Mouse (Mus musculus): ENCODE results near the gene Slit3. TPM values are rescaled to one million over a fixed set of nuclear protein-coding genes. Genes with fewer than 3 reads are reported as not detected.

The Slit3 gene
- total RNA-seq, 2 experiments from 2014 or later, result 0.04 TPM; not detected in 1

GRCm38 (mm10) chr11:35566686-35567085 is 445.7 kb downstream of the Slit3 start:
- no peak for ATAC-seq (ENCODE audit: poor library complexity, severe bottlenecking)

GRCm38 (mm10) chr11:35569126-35569916 is 448.3 kb downstream of the Slit3 start:
- ATAC-seq (ENCODE audit: poor library complexity, severe bottlenecking), result no peak

GRCm38 (mm10) chr11:35569957-35570356 is 448.9 kb downstream of the Slit3 start:
- ATAC-seq (ENCODE audit: poor library complexity, severe bottlenecking), result no peak

GRCm38 (mm10) chr11:35571910-35572309 is 450.9 kb downstream of the Slit3 start:
- no peak for ATAC-seq (ENCODE audit: poor library complexity, severe bottlenecking)

DNA sequence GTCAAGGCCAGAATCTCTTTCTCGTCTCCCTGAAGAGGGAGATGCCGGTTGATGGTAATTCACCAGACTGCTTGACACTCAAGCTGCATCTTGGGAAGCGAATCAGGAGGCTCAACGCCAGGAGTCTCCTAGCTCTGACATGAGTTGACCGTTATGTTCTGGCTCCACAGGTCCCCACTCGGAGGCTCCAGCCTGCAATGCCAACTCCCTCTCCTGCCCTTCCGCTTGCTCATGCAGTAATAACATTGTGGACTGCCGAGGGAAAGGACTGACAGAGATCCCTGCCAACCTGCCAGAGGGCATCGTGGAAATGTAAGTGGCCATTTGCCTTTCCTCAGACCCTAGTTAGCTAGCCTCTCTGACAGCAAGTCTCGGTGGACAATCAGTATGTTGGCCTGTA is 457.8 kb downstream of the Slit3 start:
- no peak for ATAC-seq (ENCODE audit: poor library complexity, severe bottlenecking)

GRCm38 (mm10) chr11:35582591-35582990 is 461.6 kb downstream of the Slit3 start:
- ATAC-seq (ENCODE audit: poor library complexity, severe bottlenecking), result no peak

GRCm38 (mm10) chr11:35583633-35584032 is 462.6 kb downstream of the Slit3 start:
- ATAC-seq (ENCODE audit: poor library complexity, severe bottlenecking), result no peak

- no peak for ATAC-seq (ENCODE audit: poor library complexity, severe bottlenecking)
These were observed 466.3 kb downstream of the Slit3 start for GRCm38 (mm10) chr11:35587174-35587959.

DNA sequence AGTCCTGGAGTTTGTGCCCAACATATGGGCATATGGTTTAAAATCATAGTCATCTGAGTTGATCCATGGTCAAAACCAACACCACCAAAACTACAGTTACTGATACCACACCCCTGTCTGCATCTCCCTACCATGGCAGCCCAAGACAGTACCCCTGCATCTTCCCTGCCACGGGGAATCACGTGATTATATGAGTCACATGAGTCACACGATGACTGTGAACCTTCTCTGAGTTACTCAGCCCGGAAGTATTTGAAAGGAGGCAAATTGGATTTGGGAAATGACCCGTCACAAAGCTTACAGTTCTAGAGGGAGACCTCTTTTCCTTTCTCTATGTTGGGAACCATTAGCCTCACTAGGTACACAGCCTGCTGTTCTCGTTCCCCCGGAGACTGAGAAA is 468.9 kb downstream of the Slit3 start:
- ATAC-seq (ENCODE audit: poor library complexity, severe bottlenecking), result no peak

DNA sequence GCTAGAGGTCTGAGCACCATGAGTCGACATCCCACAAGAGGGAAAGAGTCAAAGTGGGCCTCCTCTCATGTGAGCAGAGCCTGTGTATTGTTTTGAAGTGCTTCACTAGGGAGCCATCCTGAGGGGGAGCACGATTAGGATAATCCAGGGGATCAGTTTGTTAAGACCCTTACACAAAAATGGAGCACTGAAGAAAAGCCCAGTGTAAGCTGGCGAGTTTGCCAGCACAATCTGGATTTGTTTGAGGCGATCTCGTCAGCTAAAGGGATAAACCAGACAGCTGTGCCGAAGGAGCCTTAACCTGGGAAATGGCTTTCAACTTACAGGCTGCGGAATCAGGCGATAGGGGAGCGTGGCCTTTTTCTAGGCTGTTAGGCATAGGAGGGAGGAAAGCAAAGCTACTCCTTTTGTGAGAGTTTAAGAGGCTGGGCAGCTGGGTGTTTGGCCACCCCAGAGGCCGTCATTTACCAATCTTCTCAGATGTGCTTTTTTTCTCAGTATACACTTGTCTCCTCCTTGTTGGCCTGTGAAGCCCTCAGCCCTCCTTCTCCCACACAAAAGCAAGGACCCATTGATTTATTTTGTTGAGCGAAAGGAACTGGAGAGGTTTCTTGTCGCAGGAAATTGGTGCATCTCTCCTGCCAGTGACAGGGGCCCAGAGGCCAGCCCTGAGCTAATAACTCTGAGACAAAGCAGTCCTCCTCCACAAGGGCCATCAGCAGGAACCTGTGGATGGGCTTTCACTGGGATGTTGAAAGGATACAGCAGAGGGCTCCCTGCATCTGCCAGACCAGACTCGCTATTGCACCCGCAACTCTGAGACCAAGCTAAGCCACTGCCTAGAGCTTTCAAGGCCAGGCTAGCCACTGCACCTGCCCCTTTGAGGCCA is 472.4 kb downstream of the Slit3 start:
- ATAC-seq (ENCODE audit: poor library complexity, severe bottlenecking), result no peak

GRCm38 (mm10) chr11:35596064-35596463 is 475.0 kb downstream of the Slit3 start:
- no peak for ATAC-seq (ENCODE audit: poor library complexity, severe bottlenecking)

DNA sequence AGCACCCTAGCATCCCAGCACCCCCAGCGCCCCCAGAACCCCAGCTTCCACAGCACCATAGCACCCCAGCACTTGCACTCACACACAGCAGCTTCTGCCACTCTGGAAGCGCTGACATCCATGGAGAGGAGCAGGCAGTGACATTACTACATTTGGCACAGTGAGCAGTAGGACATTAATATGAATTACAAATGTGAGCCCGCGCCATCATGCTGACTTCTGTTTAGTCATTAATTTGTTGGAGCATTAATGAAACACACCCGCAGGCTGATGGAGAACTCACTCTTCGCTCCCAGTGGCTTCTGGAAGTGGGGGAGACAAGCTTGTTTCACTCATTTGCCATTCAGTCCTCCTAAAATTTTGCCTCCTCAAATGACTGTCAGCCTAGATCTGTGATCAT is 476.9 kb downstream of the Slit3 start:
- ATAC-seq (ENCODE audit: poor library complexity, severe bottlenecking), result no peak

- ATAC-seq (ENCODE audit: poor library complexity, severe bottlenecking), result no peak
These were observed 477.7 kb downstream of the Slit3 start for GRCm38 (mm10) chr11:35598732-35599131.

DNA sequence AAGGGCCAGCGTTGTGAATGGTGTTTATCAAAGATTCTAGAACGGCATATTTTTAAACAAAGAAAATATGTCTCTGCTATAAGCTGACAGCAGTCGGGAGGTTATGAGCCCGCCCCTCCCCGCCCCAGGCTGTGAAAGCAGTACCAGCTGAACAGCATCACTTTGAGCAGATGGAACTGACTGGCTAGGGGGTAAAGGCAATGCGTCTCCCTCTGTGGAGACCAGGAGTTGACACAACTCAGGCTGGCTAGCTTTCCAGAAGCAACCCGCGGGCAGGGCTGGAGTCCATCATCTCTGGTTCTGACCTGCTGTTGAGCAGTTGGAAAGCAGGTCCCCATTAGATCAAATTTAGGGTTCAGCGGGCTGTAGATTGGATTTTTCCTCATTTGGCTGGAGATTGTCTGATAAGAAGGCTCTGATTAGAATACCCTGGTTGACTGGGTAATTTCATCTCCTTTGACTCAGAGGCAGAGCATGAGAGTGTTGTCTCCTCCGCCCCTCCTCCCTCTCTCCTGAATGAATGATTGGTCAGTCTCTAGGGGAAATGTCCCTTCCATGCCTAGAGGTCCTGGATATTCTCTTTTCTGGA is 480.7 kb downstream of the Slit3 start:
- no peak for ATAC-seq (ENCODE audit: poor library complexity, severe bottlenecking)

- ATAC-seq (ENCODE audit: poor library complexity, severe bottlenecking), result no peak
These were observed 481.6 kb downstream of the Slit3 start for GRCm38 (mm10) chr11:35602586-35602985.

DNA sequence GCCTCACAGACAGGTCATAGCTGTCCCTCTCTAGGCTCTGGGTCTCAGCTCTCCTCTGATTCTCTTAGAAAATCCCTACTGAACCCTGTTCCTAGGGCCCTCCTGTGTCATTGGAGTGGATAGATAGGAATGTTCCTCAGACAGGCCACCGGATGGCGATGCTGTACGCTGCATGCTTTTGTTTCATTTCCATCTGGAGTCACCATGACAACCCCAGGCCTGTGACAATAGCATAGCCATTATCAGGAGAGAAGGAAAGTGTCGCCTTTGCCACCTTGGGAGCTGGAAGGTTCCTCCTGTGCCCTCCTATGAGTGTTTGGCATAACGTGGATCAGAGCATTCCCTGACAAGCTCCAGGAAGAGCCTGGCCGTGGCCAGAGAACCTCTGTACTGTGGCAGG is 482.9 kb downstream of the Slit3 start:
- ATAC-seq (ENCODE audit: poor library complexity, severe bottlenecking), result no peak

- ATAC-seq (ENCODE audit: poor library complexity, severe bottlenecking), result no peak
These were observed 484.1 kb downstream of the Slit3 start for GRCm38 (mm10) chr11:35604848-35605790.

DNA sequence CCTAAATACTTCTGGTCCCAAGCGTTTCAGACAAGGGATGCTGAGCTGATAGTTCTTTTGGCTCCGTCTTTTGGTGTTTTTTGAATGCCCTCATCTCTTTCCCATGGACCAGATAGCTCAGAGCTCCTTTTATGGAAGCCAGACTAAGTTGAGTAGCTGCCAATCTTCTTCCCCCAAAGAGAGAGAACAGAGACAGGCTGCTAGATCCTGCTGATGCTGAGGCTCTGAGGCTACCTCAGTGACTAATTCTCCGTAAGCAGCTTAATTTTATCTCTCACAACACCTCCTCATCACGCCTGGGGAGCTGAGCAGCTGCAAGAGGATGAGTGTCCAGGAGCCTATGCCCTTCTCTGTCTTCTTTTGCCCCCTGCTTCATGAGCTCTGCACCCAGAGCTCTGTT is 486.2 kb downstream of the Slit3 start:
- ATAC-seq (ENCODE audit: poor library complexity, severe bottlenecking), result no peak

DNA sequence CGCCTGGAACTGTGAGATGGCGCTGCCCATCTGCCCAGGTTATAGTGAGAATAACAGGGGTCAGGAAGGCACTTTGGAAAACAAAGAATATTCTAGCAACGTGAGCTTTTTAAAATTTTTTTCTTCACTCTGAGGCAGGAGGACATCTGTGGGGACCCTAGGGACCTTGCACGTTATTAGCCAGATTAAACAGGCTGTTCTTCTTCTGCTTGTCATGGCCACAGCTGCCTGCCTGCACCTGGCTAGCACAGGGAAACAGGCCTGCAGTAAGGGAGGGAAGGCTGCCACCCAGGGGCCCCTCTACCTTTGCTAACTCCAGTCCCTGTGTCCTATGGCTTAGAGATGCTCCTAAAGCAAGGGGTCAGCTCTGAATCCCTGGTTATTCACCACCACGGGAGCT is 487.8 kb downstream of the Slit3 start:
- ATAC-seq (ENCODE audit: poor library complexity, severe bottlenecking), result no peak
